Mouse (Mus musculus) limb, embryonic 11.5 days (tissue): ENCODE data around the gene Stk36. TPM values are rescaled to one million over a fixed set of nuclear protein-coding genes. Genes with fewer than 3 reads are reported as not detected.

Source experiments
- ATAC-seq: fragments of 200-750 bp; cut with Nextera tagmentation; 2 replicates; pipeline ENCODE4 v1.8.0; 2017; ENCODE audit warnings: low read depth; ENCODE audit not compliant: insufficient number of reproducible peaks, low FRiP score, low TSS enrichment
- DNase-seq: peaks from one replicate; pipeline ENCODE4 v3.0.0-alpha.2; 2015; ENCODE audit warnings: low spot score
- H3K27ac ChIP-seq: fragments of 300-500 bp; sonication (generic); replicated peaks from 2 replicates; pipeline ENCODE4 v1.5.1; 2014; ENCODE audit warnings: low read depth, mild to moderate bottlenecking, low read length
- H3K27me3 ChIP-seq: fragments of 300-500 bp; sonication (generic); 2 replicates; pipeline ENCODE4 v1.6.1; 2014; ENCODE audit warnings: mild to moderate bottlenecking, low read length, mixed read lengths; ENCODE audit not compliant: control insufficient read depth, insufficient read depth
- H3K36me3 ChIP-seq: fragments of 300-500 bp; sonication (generic); 2 replicates; pipeline ENCODE4 v1.6.1; 2014; ENCODE audit warnings: mild to moderate bottlenecking, low read length, moderate library complexity, mixed read lengths; ENCODE audit not compliant: control insufficient read depth, insufficient read depth
- H3K4me1 ChIP-seq: fragments of 300-500 bp; sonication (generic); 2 replicates; pipeline ENCODE4 v1.6.1; 2014; ENCODE audit warnings: low read length, mixed read lengths; ENCODE audit not compliant: control insufficient read depth, insufficient read depth
- H3K4me2 ChIP-seq: fragments of 300-500 bp; sonication (generic); 2 replicates; pipeline ENCODE4 v1.6.1; 2014; ENCODE audit warnings: low read depth, mild to moderate bottlenecking, moderate library complexity; ENCODE audit not compliant: severe bottlenecking
- H3K4me3 ChIP-seq: fragments of 300-500 bp; sonication (generic); 2 replicates; pipeline ENCODE4 v1.5.1; 2014; ENCODE audit warnings: low read depth, low read length
- H3K9ac ChIP-seq: fragments of 300-500 bp; sonication (generic); 2 replicates; pipeline ENCODE4 v1.6.1; 2014; ENCODE audit warnings: mild to moderate bottlenecking, low read length
- H3K9me3 ChIP-seq: fragments of 300-500 bp; sonication (generic); 2 replicates; pipeline ENCODE4 v1.6.1; 2016; ENCODE audit warnings: low read length; ENCODE audit not compliant: control insufficient read depth
- WGBS: fragments of 180-500 bp; shearing (Covaris S2); extraction: QIAGEN DNeasy Blood & Tissue Kit; methylation state at CpG from one replicate; pipeline ENCODE4 v1.1.7; 2014; 5-methylcytosine and 5-hydroxymethylcytosine counted together
- polyA plus RNA-seq: library from polyadenylated mRNA; unstranded; fragments of >200 nt; fragmentation: Nextera tagmentation; extraction: Ambion mirVana; gene quantifications from 2 replicates; pipeline ENCODE4 v1.2.1, GENCODE M21; 2014

Gene Stk36
- polyA plus RNA-seq, 1 experiment from 2014 or later: 13.6 TPM

DNA sequence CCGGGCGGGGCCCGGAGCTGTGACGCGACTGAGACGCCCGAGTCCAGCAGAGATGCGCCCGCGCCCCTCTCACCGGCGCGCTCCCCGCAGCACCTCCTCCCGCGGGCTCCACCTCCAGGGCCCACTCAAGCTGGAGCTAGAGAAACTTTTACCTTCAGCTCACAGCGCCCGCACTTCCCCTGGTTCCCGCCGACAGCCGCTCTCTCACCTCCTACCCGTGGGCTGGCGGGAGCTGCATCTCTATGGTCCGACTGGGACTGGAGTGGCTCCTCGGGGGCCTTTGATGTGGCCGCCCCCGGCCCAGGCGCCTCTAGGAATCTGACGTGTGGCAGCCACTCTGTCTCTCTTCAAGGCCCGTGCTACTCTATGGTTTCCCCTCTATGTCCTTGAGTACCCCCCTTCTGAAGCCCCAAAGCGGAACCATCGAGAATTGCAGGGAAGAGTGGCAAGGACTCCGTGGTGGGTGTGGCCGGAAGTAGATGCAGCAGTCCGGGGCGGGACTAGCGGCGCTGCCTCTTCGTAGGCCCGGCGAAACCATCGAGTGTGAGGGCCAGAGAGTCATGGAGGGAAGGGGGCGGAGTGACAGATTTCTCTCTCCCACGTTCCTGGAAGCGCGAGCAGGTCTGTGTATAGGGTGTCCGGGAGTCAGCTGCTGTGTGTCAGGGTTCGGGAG, 13.3 kb upstream of the Stk36 start, which contains the start of the genes Zfp142 and Bcs1l:
TSS of gene Zfp142 (minus strand) at position 474 of the 673 bp plus-strand sequence.
TSS of gene Bcs1l (plus strand) at position 517 of the 673 bp plus-strand sequence.
- 0% methylated on average over 45 of the region's 48 CpGs for WGBS
- H3K9me3 ChIP-seq: no peaks in the 10 kb centered on the region
- H3K4me1 ChIP-seq: peaks cover 12% of the 10 kb centered on the region; the same call in 1 of the 2 replicates
- H3K27ac ChIP-seq: peak within 1 kb of the TSS; percentile 50; the same call in 1 of the 2 replicates
- DNase-seq (peak; percentile 99), ATAC-seq (peak; percentile 99)
- peak within 1 kb of the TSS; percentile 84 for H3K4me3 ChIP-seq
- H3K27me3 ChIP-seq: no peaks in the 10 kb centered on the region
- H3K9ac ChIP-seq: peak within 1 kb of the TSS; percentile 85
- H3K4me2 ChIP-seq: peak within 1 kb of the TSS; percentile 89
- peaks cover 3% of the 10 kb centered on the region; the same call in 1 of the 2 replicates for H3K36me3 ChIP-seq

DNA sequence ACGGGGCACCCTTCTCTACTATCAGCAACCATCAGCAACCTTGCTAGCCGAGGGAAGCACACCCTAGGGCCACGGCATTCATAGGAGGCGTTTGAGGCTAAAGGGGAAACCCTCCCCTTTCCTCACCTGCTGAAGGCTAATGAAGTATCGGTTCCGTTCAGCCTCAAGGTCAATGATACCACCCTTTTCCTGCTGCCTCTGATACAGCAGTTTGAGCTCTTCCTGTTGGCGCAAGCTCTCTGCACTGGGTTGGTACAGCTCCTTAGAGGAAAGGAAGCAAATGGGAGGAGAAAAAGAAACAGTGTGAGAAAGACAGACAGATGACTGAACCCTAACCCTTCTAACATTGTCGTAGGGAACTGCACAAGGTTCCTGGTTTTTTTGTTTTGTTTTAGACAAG, 6.8 kb upstream of the Stk36 start:
- Histone ChIP-seq H3K4me3 (no peak overlapping the region), H3K4me2 (no peak overlapping the region), H3K9me3 (no peaks in the 10 kb centered on the region), H3K27ac (no peak overlapping the region), H3K36me3 (peaks cover 18% of the 10 kb centered on the region; the same call in 1 of the 2 replicates), H3K4me1 (no peaks in the 10 kb centered on the region), H3K9ac (no peak overlapping the region), H3K27me3 (no peaks in the 10 kb centered on the region)
- DNase-seq: no peak
- 90% methylated on average over 8 of the region's 8 CpGs for WGBS
- ATAC-seq: no peak

DNA sequence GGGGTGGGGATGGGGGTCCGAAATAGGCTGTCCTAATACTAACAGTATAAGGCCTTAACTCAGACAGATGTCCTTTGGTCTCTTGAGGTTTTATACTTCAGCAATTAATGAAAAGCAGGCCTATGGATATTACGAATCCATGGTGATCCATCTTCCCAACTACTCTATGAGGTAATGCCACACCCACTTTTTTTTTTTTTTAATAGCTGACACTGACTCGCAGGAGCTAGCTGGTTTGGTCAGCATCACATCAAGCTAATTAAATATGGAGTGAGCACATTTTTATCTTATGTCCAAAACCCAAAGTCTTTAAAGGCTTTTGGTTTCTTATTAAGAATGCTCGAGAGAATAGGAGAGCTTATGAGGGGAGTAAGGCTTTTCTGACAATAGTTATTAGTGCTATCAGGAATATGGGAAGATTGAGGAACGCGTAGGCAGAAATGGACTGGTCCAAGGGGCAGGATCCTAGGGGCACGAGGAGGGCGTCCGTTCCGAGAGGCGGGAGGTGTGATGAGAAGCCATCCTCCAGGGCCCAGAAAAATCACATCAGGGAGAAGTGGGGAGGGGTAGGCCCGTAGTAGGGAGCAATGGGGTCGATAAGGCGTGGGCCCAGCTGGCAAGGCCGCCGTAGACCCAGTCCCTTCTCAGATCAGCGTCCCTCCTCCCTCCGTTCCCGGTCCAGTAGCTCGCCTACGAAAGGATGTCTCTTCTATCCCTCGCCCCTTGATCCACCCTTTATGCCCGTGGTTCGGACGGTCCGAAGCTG, 561 bp upstream of the Stk36 start:
- no peaks in the 10 kb centered on the region for H3K27me3 ChIP-seq
- peak overlapping the region; percentile 85 for H3K4me3 ChIP-seq
- H3K36me3 ChIP-seq: peaks cover 6% of the 10 kb centered on the region; the same call in 1 of the 2 replicates
- no peaks in the 10 kb centered on the region for H3K9me3 ChIP-seq
- H3K4me2 ChIP-seq: peak overlapping the region; percentile 83
- H3K9ac ChIP-seq: peak overlapping the region; percentile 78
- DNase-seq (no peak), ATAC-seq (0 out of 2 replicates have a peak, but pooled peaks have one; percentile 31)
- H3K27ac ChIP-seq: no peak overlapping the region
- 8% methylated on average over 25 of the region's 26 CpGs for WGBS
- peaks cover 9% of the 10 kb centered on the region; the same call in 1 of the 2 replicates for H3K4me1 ChIP-seq

- no peaks in the 10 kb centered on the region for H3K9me3 ChIP-seq
- WGBS: 87% methylated on average over 1 of the region's 1 CpGs
- H3K36me3 ChIP-seq: no peaks in the 10 kb centered on the region
- no peaks in the 10 kb centered on the region for H3K4me1 ChIP-seq
- H3K4me2 ChIP-seq: no peak overlapping the region
- no peak overlapping the region for H3K27ac ChIP-seq
- DNase-seq (no peak), ATAC-seq (no peak)
- H3K27me3 ChIP-seq: no peaks in the 10 kb centered on the region
- H3K4me3 ChIP-seq: no peak overlapping the region
- H3K9ac ChIP-seq: no peak overlapping the region
These were observed 22.9 kb downstream of the Stk36 start for GRCm38 (mm10) chr1:74624183-74624582.

DNA sequence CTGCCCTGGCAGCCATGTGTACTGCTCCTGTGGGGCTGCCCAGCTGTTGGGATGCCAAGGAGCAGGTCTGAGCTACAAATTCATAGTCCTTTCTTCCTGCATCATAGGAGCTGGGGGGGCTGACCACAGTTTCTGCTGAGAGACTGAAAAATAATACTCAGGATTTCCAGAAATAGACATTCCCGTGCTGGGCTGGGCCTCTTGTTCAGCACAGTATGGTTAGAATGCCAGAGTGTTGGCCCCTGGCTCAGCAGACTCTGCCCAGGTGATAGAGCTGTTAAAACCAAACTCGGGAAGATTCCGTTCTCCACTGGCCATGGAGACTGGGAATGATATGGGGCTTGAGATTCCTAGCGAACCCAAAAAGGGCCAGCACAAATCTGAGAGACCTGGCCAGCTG, 24.8 kb downstream of the Stk36 start:
- no peak for ATAC-seq
- no peaks in the 10 kb centered on the region for H3K9me3 ChIP-seq
- H3K4me2 ChIP-seq: no peak overlapping the region
- no peak for DNase-seq
- no peaks in the 10 kb centered on the region for H3K36me3 ChIP-seq
- H3K27ac ChIP-seq: no peak overlapping the region
- no peaks in the 10 kb centered on the region for H3K4me1 ChIP-seq
- no peak overlapping the region for H3K9ac ChIP-seq
- no peaks in the 10 kb centered on the region for H3K27me3 ChIP-seq
- H3K4me3 ChIP-seq: no peak overlapping the region
- 85% methylated on average over 4 of the region's 4 CpGs for WGBS

DNA sequence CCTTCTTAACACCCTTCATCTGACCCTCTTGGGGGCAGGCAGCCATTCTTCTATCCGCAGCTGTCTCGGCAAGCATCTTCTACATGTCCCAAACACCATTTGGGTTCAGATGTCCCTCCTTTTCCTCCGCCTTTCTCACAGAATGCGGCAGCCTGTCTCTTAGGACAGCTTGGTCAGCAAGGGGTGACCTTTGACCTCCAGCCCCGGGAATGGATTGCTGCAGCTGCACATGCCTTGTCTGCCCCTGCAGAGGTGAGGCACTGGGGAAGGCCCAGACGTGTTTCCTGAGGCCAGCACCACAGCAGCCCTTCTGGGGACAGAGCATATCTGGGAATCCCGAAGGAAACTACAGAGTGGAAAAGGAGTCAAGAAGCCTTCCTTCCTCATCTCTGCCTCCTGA, 26.8 kb downstream of the Stk36 start:
- H3K4me1 ChIP-seq: no peaks in the 10 kb centered on the region
- H3K9ac ChIP-seq: no peak overlapping the region
- WGBS: 47% methylated on average over 7 of the region's 7 CpGs
- no peak overlapping the region for H3K27ac ChIP-seq
- no peak for ATAC-seq
- H3K36me3 ChIP-seq: no peaks in the 10 kb centered on the region
- DNase-seq: no peak
- H3K27me3 ChIP-seq: no peaks in the 10 kb centered on the region
- no peaks in the 10 kb centered on the region for H3K9me3 ChIP-seq
- H3K4me2 ChIP-seq: no peak overlapping the region
- no peak overlapping the region for H3K4me3 ChIP-seq

GRCm38 (mm10) chr1:74632734-74633133, 31.5 kb downstream of the Stk36 start:
- no peak overlapping the region for H3K4me2 ChIP-seq
- H3K4me1 ChIP-seq: no peaks in the 10 kb centered on the region
- H3K36me3 ChIP-seq: no peaks in the 10 kb centered on the region
- H3K4me3 ChIP-seq: no peak overlapping the region
- H3K9me3 ChIP-seq: no peaks in the 10 kb centered on the region
- H3K27ac ChIP-seq: no peak overlapping the region
- no peaks in the 10 kb centered on the region for H3K27me3 ChIP-seq
- no peak overlapping the region for H3K9ac ChIP-seq
- WGBS: 82% methylated on average over 4 of the region's 4 CpGs
- no peak for ATAC-seq
- no peak for DNase-seq

- no peak for DNase-seq
- 87% methylated on average over 2 of the region's 2 CpGs for WGBS
- H3K9me3 ChIP-seq: no peaks in the 10 kb centered on the region
- no peaks in the 10 kb centered on the region for H3K27me3 ChIP-seq
- ATAC-seq: no peak
- H3K4me2 ChIP-seq: no peak overlapping the region
- H3K36me3 ChIP-seq: no peaks in the 10 kb centered on the region
- no peaks in the 10 kb centered on the region for H3K4me1 ChIP-seq
- no peak overlapping the region for H3K27ac ChIP-seq
- no peak overlapping the region for H3K9ac ChIP-seq
- H3K4me3 ChIP-seq: no peak overlapping the region
These were observed 42.3 kb downstream of the Stk36 start for GRCm38 (mm10) chr1:74643524-74643923.
